Mouse (Mus musculus): Measurements from ENCODE around the gene Hmga2. TPM values are rescaled to one million over a fixed set of nuclear protein-coding genes. Genes with fewer than 3 reads are reported as not detected.
"Not testable (repeated sequence)": the region's sequence is repeated elsewhere in the genome, so short reads cannot be mapped to it uniquely, and the experiment has no call there.

The Hmga2 gene
- polyA plus RNA-seq, 1 experiment from 2014 or later, result 2.6 TPM

DNA sequence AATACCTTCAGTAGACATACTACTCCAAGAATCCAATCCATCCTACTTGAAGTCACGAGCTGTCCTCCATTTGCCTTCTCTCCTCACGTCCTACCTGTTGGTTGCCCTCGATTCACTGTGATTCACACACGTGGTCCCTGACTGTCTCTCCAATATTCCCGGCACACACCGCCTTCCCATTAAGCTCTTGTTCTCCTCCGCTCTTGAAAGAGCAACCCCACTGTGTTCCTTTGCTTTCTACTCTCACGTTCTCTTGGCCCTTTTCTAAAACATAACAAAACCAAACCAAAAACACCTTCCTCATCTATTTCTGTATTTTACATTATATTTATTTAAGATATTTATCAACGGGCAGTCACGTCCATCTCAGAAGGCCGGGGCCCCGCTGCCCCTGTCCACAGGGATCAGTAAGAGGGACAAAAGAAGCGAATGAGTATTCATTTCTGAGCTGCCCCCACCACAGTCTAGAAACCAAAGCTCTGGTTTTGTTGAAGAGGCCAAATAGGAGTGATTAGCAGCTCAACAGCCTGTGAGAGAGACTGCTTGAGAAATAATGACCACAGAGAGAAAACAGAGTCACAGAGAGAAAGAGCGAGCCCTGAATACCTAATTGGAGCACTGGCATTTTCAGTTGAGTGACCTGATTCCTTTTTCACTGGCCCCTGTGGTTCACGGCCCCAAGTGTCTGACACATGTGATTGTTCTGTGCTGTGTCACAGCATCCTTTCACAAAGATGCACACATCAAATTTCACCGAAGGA lies 131.5 kb downstream of the Hmga2 start:
- Histone ChIP-seq H3K9me3 (replicated peaks; ENCODE audit: control insufficient read depth, low read length) (no peaks in the 10 kb centered on the region), H3K4me1 (ENCODE audit: control insufficient read depth, insufficient read depth, low read length) (peaks cover 14% of the 10 kb centered on the region), H3K36me3 (ENCODE audit: control insufficient read depth, insufficient read depth, low read length) (no peaks in the 10 kb centered on the region), H3K4me3 (ENCODE audit: low read depth, low read length) (no peak overlapping the region), H3K27ac (ENCODE audit: low read depth, low read length) (no peak overlapping the region), H3K27me3 (replicated peaks; ENCODE audit: control insufficient read depth, insufficient read depth, low read length) (no peaks in the 10 kb centered on the region), H3K9ac (ENCODE audit: low read length) (no peak overlapping the region), H3K4me2 (ENCODE audit: low read length) (no peak overlapping the region)
- WGBS, result 10% methylated on average over 16 of the region's 16 CpGs
- ATAC-seq, result peak; percentile 77
- DNase-seq (ENCODE audit: low spot score), result peak; percentile 61

DNA sequence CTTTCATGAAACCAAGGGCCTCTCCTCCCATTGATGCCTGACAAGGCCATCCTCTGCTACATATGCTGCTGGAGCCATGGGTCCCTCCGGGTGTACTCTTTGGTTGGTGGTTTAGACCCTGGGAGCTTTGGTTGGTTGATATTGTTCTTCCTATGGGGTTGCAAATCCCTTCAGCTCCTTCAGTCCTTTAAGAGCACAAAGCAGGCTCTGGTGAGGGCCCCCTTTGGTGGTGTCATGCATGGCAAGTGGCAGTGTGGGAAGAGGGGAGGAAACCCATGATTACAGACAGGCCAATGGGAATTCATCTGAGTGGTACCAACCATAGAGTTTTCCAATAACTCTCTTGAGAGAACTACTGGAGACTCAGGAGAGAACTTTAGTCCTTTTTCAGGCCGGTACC lies 136.4 kb downstream of the Hmga2 start:
- H3K27ac ChIP-seq (ENCODE audit: low read depth, low read length); H3K4me2 ChIP-seq (ENCODE audit: low read length); H3K27me3 ChIP-seq (replicated peaks; ENCODE audit: control insufficient read depth, insufficient read depth, low read length); H3K36me3 ChIP-seq (ENCODE audit: control insufficient read depth, insufficient read depth, low read length); H3K9me3 ChIP-seq (replicated peaks; ENCODE audit: control insufficient read depth, low read length); H3K9ac ChIP-seq (ENCODE audit: low read length); H3K4me1 ChIP-seq (ENCODE audit: control insufficient read depth, insufficient read depth, low read length); H3K4me3 ChIP-seq (ENCODE audit: low read depth, low read length); DNase-seq (ENCODE audit: low spot score); ATAC-seq: not testable (repeated sequence)
- WGBS, result 85% methylated on average over 2 of the region's 2 CpGs

DNA sequence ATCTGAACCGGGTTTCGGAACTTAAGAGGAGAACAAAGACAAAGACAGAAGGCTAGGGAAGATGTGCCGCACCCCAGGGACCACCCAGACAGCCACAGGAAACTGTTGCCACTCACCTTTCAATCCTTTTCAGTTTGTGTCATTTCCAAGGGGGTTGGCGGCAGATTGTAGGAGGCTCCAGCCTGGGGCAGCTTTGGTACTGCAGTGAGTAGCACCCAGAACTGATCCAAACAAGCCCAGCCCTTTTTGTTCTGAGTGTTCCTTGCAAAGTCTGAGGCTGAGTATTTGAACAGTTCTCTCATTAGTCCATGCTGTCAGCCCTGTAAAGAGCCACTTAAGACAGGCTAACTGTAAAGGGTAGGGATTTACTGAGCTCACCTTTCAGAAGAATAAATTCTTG lies 136.9 kb downstream of the Hmga2 start:
- Histone ChIP-seq H3K27ac (ENCODE audit: low read depth, low read length) (no peak overlapping the region), H3K9ac (ENCODE audit: low read length) (no peak overlapping the region), H3K4me3 (ENCODE audit: low read depth, low read length) (no peak overlapping the region), H3K9me3 (replicated peaks; ENCODE audit: control insufficient read depth, low read length) (no peaks in the 10 kb centered on the region), H3K4me1 (ENCODE audit: control insufficient read depth, insufficient read depth, low read length) (peaks cover 2% of the 10 kb centered on the region; the same call in 1 of the 2 replicates), H3K27me3 (replicated peaks; ENCODE audit: control insufficient read depth, insufficient read depth, low read length) (no peaks in the 10 kb centered on the region), H3K4me2 (ENCODE audit: low read length) (no peak overlapping the region), H3K36me3 (ENCODE audit: control insufficient read depth, insufficient read depth, low read length) (no peaks in the 10 kb centered on the region)
- WGBS, result 37% methylated on average over 4 of the region's 4 CpGs
- DNase-seq (ENCODE audit: low spot score) (no peak), ATAC-seq (no peak)

DNA sequence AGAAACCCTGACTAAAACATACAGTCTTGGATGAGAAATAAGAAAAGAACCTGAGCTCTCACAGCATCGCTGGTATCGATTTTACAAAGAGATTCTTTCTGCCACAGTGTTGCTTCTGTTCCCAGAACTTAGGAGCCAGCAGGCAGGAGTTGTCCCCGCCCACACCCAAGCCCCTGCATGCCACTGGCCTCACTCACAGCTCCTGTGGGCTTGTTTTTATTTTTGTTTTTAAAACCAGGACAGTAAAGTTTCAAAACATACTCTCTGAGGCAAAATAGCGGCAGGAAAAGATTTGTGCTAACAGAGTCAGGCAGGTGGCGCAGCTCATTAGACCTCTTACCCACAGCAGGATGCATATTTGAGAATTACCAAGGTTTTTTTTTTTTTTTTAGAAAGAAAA lies 137.4 kb downstream of the Hmga2 start:
- no peak overlapping the region for H3K9ac ChIP-seq (ENCODE audit: low read length)
- no peak overlapping the region for H3K27ac ChIP-seq (ENCODE audit: low read depth, low read length)
- H3K36me3 ChIP-seq (ENCODE audit: control insufficient read depth, insufficient read depth, low read length), result no peaks in the 10 kb centered on the region
- 46% methylated on average over 5 of the region's 5 CpGs for WGBS
- H3K27me3 ChIP-seq (replicated peaks; ENCODE audit: control insufficient read depth, insufficient read depth, low read length), result no peaks in the 10 kb centered on the region
- H3K4me3 ChIP-seq (ENCODE audit: low read depth, low read length), result no peak overlapping the region
- DNase-seq (ENCODE audit: low spot score), result no peak
- no peak for ATAC-seq
- no peaks in the 10 kb centered on the region for H3K9me3 ChIP-seq (replicated peaks; ENCODE audit: control insufficient read depth, low read length)
- H3K4me2 ChIP-seq (ENCODE audit: low read length), result no peak overlapping the region
- no peaks in the 10 kb centered on the region for H3K4me1 ChIP-seq (ENCODE audit: control insufficient read depth, insufficient read depth, low read length)

DNA sequence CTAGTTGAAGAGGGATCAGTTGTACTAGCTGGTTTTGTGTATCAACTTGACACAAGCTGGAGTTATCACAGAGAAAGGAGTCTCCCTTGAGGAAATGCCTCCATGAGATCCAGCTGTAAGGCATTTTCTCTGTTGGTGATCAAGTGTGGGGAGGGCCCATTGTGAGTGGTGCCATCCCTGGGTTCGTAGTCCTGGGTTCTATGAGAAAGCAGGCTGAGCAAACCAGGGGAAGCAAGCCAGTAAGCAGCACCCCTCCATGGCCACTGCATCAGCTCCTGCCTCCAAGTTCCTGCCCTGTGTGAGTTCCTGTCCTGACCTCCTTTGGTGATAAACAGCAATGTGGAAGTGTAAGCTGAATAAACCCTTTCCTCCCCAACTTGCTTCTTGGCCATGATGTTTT lies 137.8 kb downstream of the Hmga2 start:
- H3K36me3 ChIP-seq (ENCODE audit: control insufficient read depth, insufficient read depth, low read length); H3K4me2 ChIP-seq (ENCODE audit: low read length); H3K27me3 ChIP-seq (replicated peaks; ENCODE audit: control insufficient read depth, insufficient read depth, low read length); H3K9ac ChIP-seq (ENCODE audit: low read length); DNase-seq (ENCODE audit: low spot score); H3K4me3 ChIP-seq (ENCODE audit: low read depth, low read length); H3K4me1 ChIP-seq (ENCODE audit: control insufficient read depth, insufficient read depth, low read length); ATAC-seq; H3K27ac ChIP-seq (ENCODE audit: low read depth, low read length); H3K9me3 ChIP-seq (replicated peaks; ENCODE audit: control insufficient read depth, low read length): not testable (repeated sequence)
- whole genome bisulfite sequencing, result 95% methylated on average over 1 of the region's 1 CpGs

DNA sequence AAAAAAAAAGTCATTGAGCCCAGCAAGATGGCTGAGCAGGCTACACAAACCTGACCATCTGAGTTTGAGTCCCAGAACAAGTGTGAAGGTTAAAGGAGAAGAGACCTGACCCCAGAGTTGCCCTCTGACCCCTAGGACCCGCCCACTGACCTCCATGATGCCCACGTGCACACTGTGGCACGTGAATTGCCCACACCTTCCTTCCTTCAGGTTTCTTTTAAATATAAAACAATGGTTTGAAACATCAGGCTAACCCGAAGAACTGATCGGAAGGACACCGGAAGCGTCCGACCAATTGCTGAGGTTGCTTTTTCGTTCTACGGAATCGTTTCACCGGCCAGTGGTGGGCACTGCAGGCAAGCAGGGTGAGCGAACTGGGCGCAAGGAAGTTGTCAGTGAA lies 148.3 kb downstream of the Hmga2 start:
- ATAC-seq, result no peak
- no peak for DNase-seq (ENCODE audit: low spot score)
- H3K4me3 ChIP-seq (ENCODE audit: low read depth, low read length), result no peak overlapping the region
- no peaks in the 10 kb centered on the region for H3K9me3 ChIP-seq (replicated peaks; ENCODE audit: control insufficient read depth, low read length)
- no peak overlapping the region for H3K27ac ChIP-seq (ENCODE audit: low read depth, low read length)
- H3K4me2 ChIP-seq (ENCODE audit: low read length), result no peak overlapping the region
- 93% methylated on average over 14 of the region's 14 CpGs for WGBS
- no peaks in the 10 kb centered on the region for H3K27me3 ChIP-seq (replicated peaks; ENCODE audit: control insufficient read depth, insufficient read depth, low read length)
- H3K4me1 ChIP-seq (ENCODE audit: control insufficient read depth, insufficient read depth, low read length), result no peaks in the 10 kb centered on the region
- H3K36me3 ChIP-seq (ENCODE audit: control insufficient read depth, insufficient read depth, low read length), result no peaks in the 10 kb centered on the region
- no peak overlapping the region for H3K9ac ChIP-seq (ENCODE audit: low read length)

DNA sequence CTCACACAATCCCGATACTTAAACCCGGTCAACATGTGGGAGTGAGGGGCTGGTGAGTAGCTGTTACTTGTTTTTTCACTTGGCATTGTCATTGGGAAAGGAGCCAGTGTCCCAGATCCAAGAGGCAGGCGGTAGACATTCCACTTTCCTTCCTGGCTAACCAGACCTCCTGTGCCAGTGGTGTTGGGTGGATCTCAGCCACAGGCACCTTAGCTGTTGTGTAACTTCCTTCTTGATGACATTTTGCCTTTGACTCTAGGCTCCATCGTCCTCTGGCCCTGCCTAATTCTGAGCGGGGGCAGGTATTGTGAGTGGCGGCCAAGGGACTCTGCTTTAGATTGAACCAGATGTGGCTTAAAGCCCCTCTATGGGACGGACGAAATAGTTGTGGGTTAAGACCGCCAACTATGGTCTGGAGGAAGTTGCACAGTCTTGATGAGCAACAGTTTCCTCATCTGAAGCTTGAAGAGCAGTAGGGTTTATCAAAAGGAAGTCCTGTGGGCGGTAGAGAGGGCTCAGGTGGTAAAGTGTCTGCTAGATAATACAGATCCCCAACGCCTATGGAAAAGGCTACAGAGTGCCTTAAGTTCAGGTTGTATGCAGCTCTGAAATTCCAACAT lies 152.6 kb downstream of the Hmga2 start:
- DNase-seq (ENCODE audit: low spot score), result no peak
- Histone ChIP-seq H3K4me2 (ENCODE audit: low read length) (no peak overlapping the region), H3K9me3 (replicated peaks; ENCODE audit: control insufficient read depth, low read length) (no peaks in the 10 kb centered on the region), H3K4me1 (ENCODE audit: control insufficient read depth, insufficient read depth, low read length) (no peaks in the 10 kb centered on the region), H3K9ac (ENCODE audit: low read length) (no peak overlapping the region), H3K36me3 (ENCODE audit: control insufficient read depth, insufficient read depth, low read length) (no peaks in the 10 kb centered on the region), H3K4me3 (ENCODE audit: low read depth, low read length) (no peak overlapping the region), H3K27me3 (replicated peaks; ENCODE audit: control insufficient read depth, insufficient read depth, low read length) (no peaks in the 10 kb centered on the region), H3K27ac (ENCODE audit: low read depth, low read length) (no peak overlapping the region)
- WGBS, result 92% methylated on average over 11 of the region's 11 CpGs
- ATAC-seq, result no peak

DNA sequence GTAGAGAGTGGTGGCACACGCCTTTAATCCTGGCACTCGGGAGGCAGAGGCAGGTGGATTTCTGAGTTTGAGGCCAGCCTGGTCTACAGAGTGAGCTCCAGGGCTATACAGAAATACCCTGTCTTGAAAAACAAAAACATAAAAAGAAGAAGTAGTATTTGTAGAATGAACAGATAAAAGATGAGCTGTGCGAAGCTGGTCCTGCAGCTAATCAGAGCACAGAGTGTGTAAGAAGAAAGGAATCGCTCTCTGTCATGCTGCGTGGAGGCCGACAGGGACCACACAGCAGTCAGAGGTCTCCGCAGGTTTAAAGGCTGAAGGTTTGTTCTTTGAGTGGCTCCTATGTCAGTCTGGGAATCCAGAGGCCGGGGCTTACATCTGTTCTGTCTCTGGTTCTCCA lies 153.5 kb downstream of the Hmga2 start:
- WGBS, result 94% methylated on average over 8 of the region's 8 CpGs
- Histone ChIP-seq H3K4me3 (ENCODE audit: low read depth, low read length) (no peak overlapping the region), H3K27me3 (replicated peaks; ENCODE audit: control insufficient read depth, insufficient read depth, low read length) (no peaks in the 10 kb centered on the region), H3K27ac (ENCODE audit: low read depth, low read length) (no peak overlapping the region), H3K4me1 (ENCODE audit: control insufficient read depth, insufficient read depth, low read length) (no peaks in the 10 kb centered on the region), H3K9me3 (replicated peaks; ENCODE audit: control insufficient read depth, low read length) (no peaks in the 10 kb centered on the region), H3K4me2 (ENCODE audit: low read length) (no peak overlapping the region), H3K9ac (ENCODE audit: low read length) (no peak overlapping the region), H3K36me3 (ENCODE audit: control insufficient read depth, insufficient read depth, low read length) (no peaks in the 10 kb centered on the region)
- DNase-seq (ENCODE audit: low spot score), result no peak
- ATAC-seq, result no peak

DNA sequence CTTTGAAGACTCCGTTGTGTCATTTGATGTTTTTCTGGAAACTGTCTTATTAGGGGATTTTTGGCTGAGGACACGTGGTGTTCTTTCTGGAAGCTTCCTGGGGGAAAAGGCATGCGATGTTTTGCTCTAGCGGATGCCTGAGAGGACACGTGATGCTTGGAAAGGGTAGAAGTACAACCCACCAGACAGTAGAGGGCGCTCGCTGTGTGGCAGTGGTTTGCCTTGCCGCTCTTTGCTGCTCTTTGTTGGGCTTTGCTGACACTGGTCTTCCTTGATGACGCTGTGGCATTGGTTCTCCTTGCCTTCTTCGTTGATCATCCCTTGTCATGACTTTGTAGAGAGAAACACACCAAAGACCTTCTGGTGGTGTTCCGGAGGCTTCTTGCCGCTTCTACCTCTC lies 156.7 kb downstream of the Hmga2 start:
- Histone ChIP-seq H3K4me3 (ENCODE audit: low read depth, low read length) (no peak overlapping the region), H3K27me3 (replicated peaks; ENCODE audit: control insufficient read depth, insufficient read depth, low read length) (no peaks in the 10 kb centered on the region), H3K27ac (ENCODE audit: low read depth, low read length) (no peak overlapping the region), H3K4me2 (ENCODE audit: low read length) (no peak overlapping the region), H3K9ac (ENCODE audit: low read length) (no peak overlapping the region), H3K4me1 (ENCODE audit: control insufficient read depth, insufficient read depth, low read length) (no peaks in the 10 kb centered on the region), H3K36me3 (ENCODE audit: control insufficient read depth, insufficient read depth, low read length) (no peaks in the 10 kb centered on the region), H3K9me3 (replicated peaks; ENCODE audit: control insufficient read depth, low read length) (no peaks in the 10 kb centered on the region)
- DNase-seq (ENCODE audit: low spot score) (no peak), ATAC-seq (no peak)
- 90% methylated on average over 12 of the region's 12 CpGs for WGBS

Data from forebrain, embryonic 14.5 days (tissue).